Mouse (Mus musculus) myocyte (in vitro differentiated cells): ENCODE measurements around the gene Setd5.

ENCODE experiments used
- CEBPB ChIP-seq: IDR thresholded peaks from 2 replicates; pipeline ENCODE4 v1.6.1; 2011; ENCODE audit warnings: mild to moderate bottlenecking, moderate library complexity; ENCODE audit not compliant: poor library complexity, insufficient read depth, severe bottlenecking
- E2F4 ChIP-seq: IDR thresholded peaks from one replicate; pipeline ENCODE4 v1.6.1; 2011; ENCODE audit warnings: mild to moderate bottlenecking, control low read depth, moderate library complexity; ENCODE audit not compliant: insufficient read depth
- MAX ChIP-seq: IDR thresholded peaks from one replicate; pipeline ENCODE4 v1.6.1; 2011; ENCODE audit warnings: low read depth, mild to moderate bottlenecking, control low read depth
- MYOD1 ChIP-seq, 3 experiments: IDR thresholded peaks; one replicate each; pipeline ENCODE4 v1.6.1; 2011; ENCODE audit warnings: control low read depth in 2 of 3, low read depth in 2 of 3, mild to moderate bottlenecking in 2 of 3, moderate library complexity in 1 of 3; ENCODE audit not compliant: insufficient read length in 2 of 3, control insufficient read depth in 1 of 3
- MYOG ChIP-seq, 3 experiments: IDR thresholded peaks; one replicate each; pipeline ENCODE4 v1.6.1; 2011; ENCODE audit warnings: control low read depth in 2 of 3, low read depth in 2 of 3, mild to moderate bottlenecking in 2 of 3; ENCODE audit not compliant: insufficient read length in 2 of 3, control insufficient read depth in 1 of 3, insufficient read depth in 1 of 3
- POLR2A ChIP-seq: IDR thresholded peaks from one replicate; pipeline ENCODE4 v1.6.1; 2011; ENCODE audit warnings: low read depth, mild to moderate bottlenecking, control low read depth, moderate library complexity; ENCODE audit not compliant: insufficient read length
- POLR2AphosphoS2 ChIP-seq: IDR thresholded peaks from one replicate; pipeline ENCODE4 v1.6.1; 2011; ENCODE audit warnings: low read depth, control low read depth; ENCODE audit not compliant: insufficient read length
- SRF ChIP-seq: IDR thresholded peaks from one replicate; pipeline ENCODE4 v1.6.1; 2011; ENCODE audit warnings: low read depth; ENCODE audit not compliant: control insufficient read depth, insufficient read length
- TCF12 ChIP-seq: IDR thresholded peaks from one replicate; pipeline ENCODE4 v1.6.1; 2011; ENCODE audit warnings: mild to moderate bottlenecking, control low read depth; ENCODE audit not compliant: poor library complexity, insufficient read depth, severe bottlenecking
- USF1 ChIP-seq: IDR thresholded peaks from one replicate; pipeline ENCODE4 v1.6.1; 2011; ENCODE audit warnings: low read depth, mild to moderate bottlenecking, control low read depth, moderate library complexity

- no peak for TF ChIP-seq POLR2A
- TF ChIP-seq CEBPB = no peak
- TF ChIP-seq MYOD1 (IDR thresholded peaks at IDR 0.05; ENCODE audit: control insufficient read depth in 1 of 3, insufficient read length in 2 of 3, low read depth in 2 of 3) = no peak
- no peak for TF ChIP-seq MAX
- TF ChIP-seq USF1 = no peak
- no peak for TF ChIP-seq MYOG (IDR thresholded peaks at IDR 0.05; ENCODE audit: control insufficient read depth in 1 of 3, insufficient read depth in 1 of 3, insufficient read length in 2 of 3, low read depth in 2 of 3)
- no peak for TF ChIP-seq POLR2AphosphoS2
- TF ChIP-seq E2F4 = no peak
- no peak for TF ChIP-seq TCF12
- TF ChIP-seq SRF = no peak
Measured at GRCm38 (mm10) chr6:113109378-113109777, 32.2 kb downstream of the Setd5 start.
